Mouse (Mus musculus) forebrain, embryonic 13.5 days (tissue): Measurements from ENCODE around the gene Arntl. TPM values are rescaled to one million over a fixed set of nuclear protein-coding genes. Genes with fewer than 3 reads are reported as not detected.
A peak's percentile ranks its signal among the peaks of the same experiment; 100 is the strongest.

Experiments
- ATAC-seq: fragments of 200-750 bp; cut with Nextera tagmentation; 2 replicates; pipeline ENCODE4 v1.8.0; 2017
- H3K27ac ChIP-seq: fragments of 300-500 bp; sonication (generic); 2 replicates; pipeline ENCODE4 v1.5.1; 2015; ENCODE audit warnings: inconsistent platforms, mild to moderate bottlenecking, moderate library complexity
- H3K27me3 ChIP-seq: fragments of 300-500 bp; sonication (generic); 2 replicates; pipeline ENCODE4 v1.6.1; 2015; ENCODE audit warnings: mild to moderate bottlenecking, inconsistent platforms
- H3K36me3 ChIP-seq: fragments of 300-500 bp; sonication (generic); 2 replicates; pipeline ENCODE4 v1.6.1; 2015; ENCODE audit warnings: mild to moderate bottlenecking, inconsistent platforms; ENCODE audit not compliant: poor library complexity, severe bottlenecking
- H3K4me1 ChIP-seq: fragments of 300-500 bp; sonication (generic); 2 replicates; pipeline ENCODE4 v1.6.1; 2015; ENCODE audit warnings: inconsistent platforms
- H3K4me2 ChIP-seq: fragments of 300-500 bp; sonication (generic); 2 replicates; pipeline ENCODE4 v1.6.1; 2015; ENCODE audit warnings: inconsistent platforms, mild to moderate bottlenecking, moderate library complexity
- H3K4me3 ChIP-seq: fragments of 300-500 bp; sonication (generic); 2 replicates; pipeline ENCODE4 v1.5.1; 2015; ENCODE audit warnings: mild to moderate bottlenecking, inconsistent platforms
- H3K9ac ChIP-seq: fragments of 300-500 bp; sonication (generic); 2 replicates; pipeline ENCODE4 v1.6.1; 2015; ENCODE audit warnings: mild to moderate bottlenecking, inconsistent platforms
- H3K9me3 ChIP-seq: fragments of 300-500 bp; sonication (generic); replicated peaks from 2 replicates; pipeline ENCODE4 v1.6.1; 2016; ENCODE audit warnings: inconsistent platforms
- WGBS: fragments of 180-500 bp; shearing (Covaris S2); methylation state at CpG from one replicate; pipeline ENCODE4 v1.1.7; 2015; 5-methylcytosine and 5-hydroxymethylcytosine counted together
- polyA plus RNA-seq: library from polyadenylated mRNA; unstranded; fragments of >200 nt; fragmentation: Nextera tagmentation; extraction: Ambion mirVana; gene quantifications from 2 replicates; pipeline ENCODE4 v1.2.1, GENCODE M21; 2015

Arntl gene
- polyA plus RNA-seq, 1 experiment from 2014 or later: 10.1 TPM

DNA sequence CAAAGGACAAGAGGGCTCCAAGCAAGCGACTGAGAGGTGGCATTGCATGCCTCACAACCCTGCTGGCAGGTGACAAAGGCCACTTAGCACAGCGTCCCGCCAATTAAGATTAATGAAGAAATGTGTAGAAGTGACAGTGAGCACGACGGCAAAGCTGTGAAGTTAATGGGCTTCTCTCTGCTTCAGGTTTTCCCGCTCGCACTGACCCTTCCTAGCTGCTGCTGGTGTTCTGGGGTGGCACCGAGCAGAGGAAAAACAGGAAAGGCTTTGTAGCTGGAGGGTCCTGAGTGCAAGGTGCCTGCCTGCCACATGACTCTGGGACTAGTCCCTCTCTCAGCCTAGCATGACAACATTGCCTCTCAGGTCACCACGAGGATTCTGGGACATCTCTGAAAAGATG is 18.7 kb upstream of the Arntl start:
- H3K27ac ChIP-seq: no peak overlapping the region
- no peak overlapping the region for H3K9ac ChIP-seq
- ATAC-seq: no peak
- H3K4me2 ChIP-seq: no peak overlapping the region
- no peaks in the 10 kb centered on the region for H3K27me3 ChIP-seq
- no peaks in the 10 kb centered on the region for H3K36me3 ChIP-seq
- no peak overlapping the region for H3K4me3 ChIP-seq
- WGBS: 50% methylated on average over 9 of the region's 9 CpGs
- peaks cover 4% of the 10 kb centered on the region; the same call in 1 of the 2 replicates for H3K9me3 ChIP-seq
- no peaks in the 10 kb centered on the region for H3K4me1 ChIP-seq

DNA sequence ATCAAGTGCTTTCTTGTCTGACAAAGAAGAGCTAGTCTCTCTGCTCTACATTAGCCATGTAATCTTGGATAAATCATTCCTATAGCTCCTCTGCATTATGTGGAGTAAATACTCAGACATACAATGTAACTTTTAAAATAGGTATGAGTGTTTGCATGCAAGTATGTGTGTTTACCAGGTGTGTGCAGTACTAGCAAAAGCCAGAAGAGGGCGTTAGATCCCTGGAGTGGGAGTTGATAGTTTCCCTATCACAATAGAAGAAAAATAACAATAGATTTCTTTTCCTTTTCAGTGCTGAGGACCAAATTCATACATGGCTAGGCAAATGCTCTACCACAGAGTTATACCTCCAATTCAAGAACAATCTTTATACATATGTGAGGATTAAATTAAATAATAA is 15.5 kb upstream of the Arntl start:
- 66% methylated on average over 1 of the region's 1 CpGs for WGBS
- no peaks in the 10 kb centered on the region for H3K27me3 ChIP-seq
- no peak overlapping the region for H3K27ac ChIP-seq
- H3K36me3 ChIP-seq: no peaks in the 10 kb centered on the region
- ATAC-seq: no peak
- H3K4me3 ChIP-seq: no peak overlapping the region
- H3K9me3 ChIP-seq: peaks cover 4% of the 10 kb centered on the region; the same call in 1 of the 2 replicates
- no peak overlapping the region for H3K9ac ChIP-seq
- H3K4me2 ChIP-seq: no peak overlapping the region
- no peaks in the 10 kb centered on the region for H3K4me1 ChIP-seq

DNA sequence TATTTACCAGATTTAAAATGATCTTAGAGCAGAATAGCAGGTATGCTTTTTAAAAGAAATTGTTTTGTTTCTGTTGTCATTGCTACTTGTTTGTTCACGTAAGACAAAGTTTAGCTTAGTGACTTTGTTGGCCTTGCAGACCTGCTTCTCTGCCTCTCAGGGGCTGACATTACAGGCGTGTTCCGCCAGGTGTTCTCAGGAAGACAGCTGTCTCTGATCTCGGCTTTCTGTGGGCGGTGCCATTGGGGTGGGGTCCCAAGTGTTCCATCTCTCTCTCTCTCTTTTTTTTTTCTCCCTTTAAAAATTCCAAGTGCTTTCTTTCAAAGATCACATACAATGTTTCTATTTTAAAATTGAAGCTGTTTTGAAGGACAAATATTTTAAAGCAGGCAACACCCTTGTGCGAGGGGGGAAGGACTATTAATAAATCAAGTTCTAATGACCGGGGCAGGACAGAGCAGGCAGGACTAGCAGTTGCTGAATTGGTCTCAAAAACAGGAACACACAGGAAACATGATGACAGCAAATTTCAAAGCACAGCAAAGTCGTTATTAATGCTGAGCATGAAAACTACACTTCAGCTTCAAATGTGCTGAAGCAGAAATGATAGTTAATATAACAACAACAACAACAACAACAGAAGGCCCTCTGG is 14.4 kb upstream of the Arntl start:
- Histone ChIP-seq H3K4me1 (peaks cover 5% of the 10 kb centered on the region; the same call in 1 of the 2 replicates), H3K4me3 (no peak overlapping the region), H3K36me3 (no peaks in the 10 kb centered on the region), H3K4me2 (no peak overlapping the region), H3K9ac (no peak overlapping the region), H3K9me3 (peaks cover 4% of the 10 kb centered on the region; the same call in 1 of the 2 replicates), H3K27ac (no peak overlapping the region), H3K27me3 (no peaks in the 10 kb centered on the region)
- WGBS: 58% methylated on average over 8 of the region's 8 CpGs
- ATAC-seq: no peak

DNA sequence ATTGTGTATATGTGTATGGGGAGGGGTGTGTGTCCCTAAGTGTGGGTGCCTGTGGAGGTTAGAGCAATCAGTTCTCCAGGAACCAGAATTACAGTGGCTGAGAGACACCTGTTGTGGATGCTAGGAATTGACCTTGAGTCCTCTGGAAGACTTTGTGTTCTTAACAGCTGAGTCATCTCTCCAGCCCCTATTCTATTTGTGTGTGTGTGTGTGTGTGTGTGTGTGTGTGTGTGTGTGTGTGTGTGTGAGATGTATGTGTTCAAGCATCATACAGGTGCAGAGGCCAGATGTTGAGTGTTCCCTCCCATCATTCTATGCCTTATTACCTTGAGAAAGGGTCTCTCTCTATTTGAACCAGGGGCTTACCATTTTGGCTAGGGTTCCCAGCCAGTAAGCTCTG is 13.4 kb upstream of the Arntl start:
- ATAC-seq: no peak
- Histone ChIP-seq H3K27me3 (no peaks in the 10 kb centered on the region), H3K27ac (no peak overlapping the region), H3K4me3 (no peak overlapping the region), H3K4me2 (no peak overlapping the region), H3K4me1 (peaks cover 5% of the 10 kb centered on the region; the same call in 1 of the 2 replicates), H3K36me3 (no peaks in the 10 kb centered on the region), H3K9ac (no peak overlapping the region), H3K9me3 (peaks cover 4% of the 10 kb centered on the region; the same call in 1 of the 2 replicates)

DNA sequence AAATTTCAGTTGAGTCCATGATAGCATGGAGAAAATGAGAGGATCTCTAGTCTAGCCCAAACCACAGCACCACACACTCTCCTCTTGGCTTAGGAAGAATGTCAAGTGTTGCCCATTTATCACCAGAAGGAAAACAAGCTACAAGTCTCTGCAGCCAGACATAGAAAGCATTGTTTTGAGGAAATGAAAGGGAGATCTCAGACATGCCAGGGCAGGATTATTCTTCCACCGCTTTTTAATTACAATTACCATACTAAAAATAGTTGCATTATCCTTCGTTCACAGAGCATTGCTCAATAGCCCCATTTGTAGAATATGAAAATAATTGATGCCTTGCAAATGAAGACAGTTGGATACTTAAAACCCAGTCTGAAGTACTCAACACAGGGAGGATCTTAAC is 12.0 kb upstream of the Arntl start:
- peaks cover 4% of the 10 kb centered on the region; the same call in 1 of the 2 replicates for H3K9me3 ChIP-seq
- no peaks in the 10 kb centered on the region for H3K27me3 ChIP-seq
- no peak overlapping the region for H3K4me3 ChIP-seq
- WGBS: 37% methylated on average over 2 of the region's 2 CpGs
- no peaks in the 10 kb centered on the region for H3K36me3 ChIP-seq
- H3K9ac ChIP-seq: no peak overlapping the region
- H3K4me1 ChIP-seq: peaks cover 5% of the 10 kb centered on the region; the same call in 1 of the 2 replicates
- H3K27ac ChIP-seq: no peak overlapping the region
- no peak for ATAC-seq
- no peak overlapping the region for H3K4me2 ChIP-seq

DNA sequence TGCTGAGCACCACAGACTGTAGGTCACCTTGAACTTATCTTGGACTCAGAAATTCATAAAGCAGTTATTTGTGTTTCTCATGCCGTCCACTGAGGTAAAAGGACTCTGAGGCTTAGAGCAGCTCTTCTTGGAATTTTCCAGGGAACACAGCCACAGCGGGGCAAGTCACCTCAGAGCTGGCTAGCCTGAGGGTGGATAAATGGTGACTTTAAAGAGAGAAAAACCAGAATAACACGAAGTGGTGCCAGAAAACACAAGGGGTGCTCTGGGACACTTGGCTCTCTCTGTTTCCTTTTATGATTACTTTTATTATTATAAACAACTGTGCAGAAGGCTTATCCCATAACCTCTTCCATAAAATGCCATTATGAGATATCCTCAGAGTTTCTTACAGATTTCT is 11.1 kb upstream of the Arntl start:
- H3K9ac ChIP-seq: no peak overlapping the region
- no peak overlapping the region for H3K4me2 ChIP-seq
- no peak for ATAC-seq
- H3K4me3 ChIP-seq: no peak overlapping the region
- H3K27me3 ChIP-seq: no peaks in the 10 kb centered on the region
- H3K4me1 ChIP-seq: peaks cover 5% of the 10 kb centered on the region; the same call in 1 of the 2 replicates
- 89% methylated on average over 3 of the region's 3 CpGs for whole genome bisulfite sequencing
- no peaks in the 10 kb centered on the region for H3K9me3 ChIP-seq
- H3K27ac ChIP-seq: no peak overlapping the region
- H3K36me3 ChIP-seq: no peaks in the 10 kb centered on the region

GRCm38 (mm10) chr7:113197161-113197775 is 10.0 kb upstream of the Arntl start:
- ATAC-seq: no peak
- Histone ChIP-seq H3K27ac (no peak overlapping the region), H3K4me2 (no peak overlapping the region), H3K9me3 (no peaks in the 10 kb centered on the region), H3K36me3 (no peaks in the 10 kb centered on the region), H3K4me3 (no peak overlapping the region), H3K27me3 (0 out of 2 replicates have a peak, but pooled peaks cover 3% of the 10 kb centered on the region), H3K9ac (no peak overlapping the region), H3K4me1 (peaks cover 5% of the 10 kb centered on the region; the same call in 1 of the 2 replicates)
- WGBS: 61% methylated on average over 10 of the region's 10 CpGs

DNA sequence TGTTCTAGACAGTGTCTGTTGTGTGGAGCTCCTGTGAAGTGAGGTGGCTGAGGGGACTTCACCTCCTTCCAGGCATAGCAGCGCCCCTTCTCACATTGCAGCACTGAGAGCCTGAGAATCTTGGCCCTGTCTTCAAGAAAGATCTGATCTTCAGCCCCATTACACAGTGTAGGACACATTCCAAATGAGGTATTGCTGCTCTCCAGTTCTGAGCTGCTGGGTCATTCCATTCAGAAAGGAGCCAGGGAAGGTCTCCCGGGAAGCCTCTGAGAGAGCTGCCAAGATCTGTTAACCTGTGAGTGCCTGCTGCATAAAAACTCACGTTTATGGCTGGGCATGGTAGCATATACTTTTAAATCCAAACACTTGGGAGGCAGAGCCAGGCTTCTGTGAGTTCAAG is 5.7 kb upstream of the Arntl start:
- Histone ChIP-seq H3K4me1 (peaks cover 12% of the 10 kb centered on the region; the same call in 1 of the 2 replicates), H3K36me3 (no peaks in the 10 kb centered on the region), H3K9me3 (no peaks in the 10 kb centered on the region), H3K4me2 (no peak overlapping the region), H3K4me3 (no peak overlapping the region), H3K27me3 (peaks cover 23% of the 10 kb centered on the region), H3K9ac (no peak overlapping the region), H3K27ac (no peak overlapping the region)
- 33% methylated on average over 3 of the region's 3 CpGs for WGBS
- ATAC-seq: no peak

DNA sequence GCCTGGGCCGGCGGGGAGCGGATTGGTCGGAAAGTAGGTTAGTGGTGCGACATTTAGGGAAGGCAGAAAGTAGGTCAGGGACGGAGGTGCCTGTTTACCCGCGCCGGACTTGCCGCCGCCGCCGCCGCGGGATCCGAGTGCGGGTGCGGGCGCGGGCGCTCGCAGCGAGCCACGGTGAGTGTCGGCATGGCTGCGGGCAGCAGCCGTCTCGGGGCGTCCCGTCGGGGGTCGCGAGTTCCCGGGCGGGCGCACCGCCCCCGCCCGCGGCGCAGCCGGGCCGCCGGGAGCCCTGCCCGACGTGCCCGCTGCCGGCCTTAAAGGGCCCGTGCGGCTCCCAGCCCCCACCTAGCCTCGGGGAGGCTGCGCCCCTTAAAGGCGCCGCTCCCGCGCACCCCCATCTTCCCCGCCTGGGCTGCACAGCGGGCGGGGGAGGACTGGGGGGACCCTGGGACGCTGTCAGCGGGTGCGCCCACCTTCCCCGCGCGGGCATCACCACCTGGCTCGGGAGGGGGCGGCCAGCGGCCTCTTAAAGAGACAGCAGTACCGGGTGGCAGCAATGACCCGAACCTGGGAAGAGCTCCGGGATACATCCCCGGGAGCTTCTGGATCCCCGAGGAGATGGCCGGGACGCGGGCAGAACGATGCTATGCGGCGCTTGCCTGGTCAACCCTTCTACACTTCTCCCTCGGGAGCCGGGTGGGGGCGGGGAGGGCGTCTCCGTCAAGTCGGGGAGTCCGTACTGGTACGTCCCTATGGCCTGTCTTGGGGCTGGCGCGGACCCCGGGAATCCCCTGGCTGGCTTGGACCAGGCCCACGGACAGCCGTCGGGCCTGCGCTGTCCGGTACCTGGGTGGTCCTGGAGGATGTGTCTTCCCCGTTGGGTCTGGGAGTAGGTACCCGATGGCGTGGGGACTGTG is 464 bp downstream of the Arntl start:
- Histone ChIP-seq H3K9me3 (no peaks in the 10 kb centered on the region; the same call in 1 of the 2 replicates), H3K4me3 (peak overlapping the region; percentile 74), H3K4me1 (peaks cover 17% of the 10 kb centered on the region), H3K27me3 (peaks cover 61% of the 10 kb centered on the region), H3K4me2 (peak overlapping the region; percentile 84), H3K27ac (peak overlapping the region; percentile 76), H3K36me3 (no peaks in the 10 kb centered on the region), H3K9ac (peak overlapping the region; percentile 78)
- 0% methylated on average over 67 of the region's 98 CpGs for WGBS
- peak; percentile 74 for ATAC-seq

- Histone ChIP-seq H3K27ac (no peak overlapping the region), H3K4me1 (peaks cover 17% of the 10 kb centered on the region), H3K36me3 (no peaks in the 10 kb centered on the region), H3K27me3 (peaks cover 61% of the 10 kb centered on the region), H3K4me3 (peak overlapping the region; percentile 74), H3K9me3 (no peaks in the 10 kb centered on the region; the same call in 1 of the 2 replicates), H3K4me2 (peak overlapping the region; percentile 84), H3K9ac (peak overlapping the region; percentile 78)
- under 1% methylated on average over 19 of the region's 19 CpGs for WGBS
- ATAC-seq: no peak
These were observed 1.1 kb downstream of the Arntl start for GRCm38 (mm10) chr7:113208388-113208753.

- WGBS: 43% methylated on average over 4 of the region's 4 CpGs
- Histone ChIP-seq H3K4me1 (peaks cover 30% of the 10 kb centered on the region), H3K27me3 (peaks cover 54% of the 10 kb centered on the region)
These were observed 3.2 kb downstream of the Arntl start for GRCm38 (mm10) chr7:113210441-113210840.

More at GRCm38 (mm10) chr7:113210441-113210840, 3.2 kb downstream of the Arntl start:
- Histone ChIP-seq H3K27ac (no peak overlapping the region), H3K36me3 (no peaks in the 10 kb centered on the region), H3K4me2 (no peak overlapping the region), H3K4me3 (no peak overlapping the region), H3K9ac (no peak overlapping the region), H3K9me3 (no peaks in the 10 kb centered on the region; the same call in 1 of the 2 replicates)
- no peak for ATAC-seq
